In genomic region chr10:93247422-93247821, GRCm38 (mm10) we compare ENCODE assay signal across 15 mouse cellular contexts.
DNase-seq lines count a peak whose midpoint lies in the region; ATAC-seq and TF ChIP-seq lines count a peak whose summit lies in the region.
"Had no signal": no experiment of that assay in that cellular context is flagged by ENCODE, and none has a peak within 500 bp of the region (broad histone marks: within the 10 kb centered on the region; RNA-seq: fewer than 3 reads in every experiment).

No protein-coding gene starts in this region.

- H3K36me3 ChIP-seq in forebrain, postnatal 0 days (ENCODE audit: insufficient read depth), result peaks cover 15% of the 10 kb centered on the region; the same call in 1 of the 2 replicates
- peaks cover 15% of the 10 kb centered on the region for H3K36me3 ChIP-seq in forebrain, embryonic 13.5 days (ENCODE audit: poor library complexity, severe bottlenecking)
- peaks cover 15% of the 10 kb centered on the region; the same call in 1 of the 2 replicates for H3K36me3 ChIP-seq in heart, postnatal 0 days (replicated peaks; ENCODE audit: control insufficient read depth, insufficient read depth, low read length)
- peaks cover 12% of the 10 kb centered on the region for H3K36me3 ChIP-seq in lung, embryonic 16.5 days (ENCODE audit: control insufficient read depth, insufficient read depth, low read length)
- no peaks in the 10 kb centered on the region for H3K36me3 ChIP-seq in stomach, embryonic 16.5 days (ENCODE audit: control insufficient read depth, insufficient read depth, low read length)

- TF ChIP-seq CTCF in forebrain, postnatal 0 days (IDR thresholded peaks at IDR 0.05; ENCODE audit: low read depth), result no peak
- no peak for TF ChIP-seq CTCF in heart, postnatal 0 days (IDR thresholded peaks at IDR 0.05; ENCODE audit: low read depth)

- ATAC-seq in forebrain, postnatal 0 days, result peak; percentile 16; the same call in 1 of the 2 replicates
- ATAC-seq in forebrain, embryonic 13.5 days, result no peak
- ATAC-seq in heart, postnatal 0 days (ENCODE audit: insufficient read depth, low read depth), result no peak
- no peak for ATAC-seq in lung, embryonic 16.5 days (ENCODE audit: low read depth)
- no peak for ATAC-seq in stomach, embryonic 16.5 days (ENCODE audit: insufficient read depth, low FRiP score)
- ATAC-seq: hindbrain, postnatal 0 days had no signal

- H3K4me3 ChIP-seq in forebrain, postnatal 0 days (ENCODE audit: low read depth, low read length), result no peak overlapping the region
- no peak overlapping the region for H3K4me3 ChIP-seq in forebrain, embryonic 13.5 days
- H3K4me3 ChIP-seq in heart, postnatal 0 days (ENCODE audit: low read depth, low read length), result no peak overlapping the region
- no peak overlapping the region for H3K4me3 ChIP-seq in lung, embryonic 16.5 days (ENCODE audit: low read length)
- no peak overlapping the region for H3K4me3 ChIP-seq in stomach, embryonic 16.5 days (replicated peaks; ENCODE audit: low read length)
- H3K4me3 ChIP-seq: midbrain, embryonic 10.5 days had no signal

- no peak for TF ChIP-seq EP300 in heart, postnatal 0 days (IDR thresholded peaks at IDR 0.05; ENCODE audit: low read depth)

- no peaks in the 10 kb centered on the region for H3K27me3 ChIP-seq in forebrain, postnatal 0 days (ENCODE audit: insufficient read depth, low read length)
- H3K27me3 ChIP-seq in forebrain, embryonic 13.5 days, result no peaks in the 10 kb centered on the region
- no peaks in the 10 kb centered on the region for H3K27me3 ChIP-seq in heart, postnatal 0 days (ENCODE audit: control insufficient read depth, insufficient read depth, low read length)
- no peaks in the 10 kb centered on the region for H3K27me3 ChIP-seq in lung, embryonic 16.5 days (ENCODE audit: control insufficient read depth, insufficient read depth, low read depth, low read length)
- H3K27me3 ChIP-seq in stomach, embryonic 16.5 days (ENCODE audit: control insufficient read depth, insufficient read depth, low read length), result no peaks in the 10 kb centered on the region

- no peak overlapping the region for H3K4me2 ChIP-seq in forebrain, postnatal 0 days (ENCODE audit: low read depth)
- H3K4me2 ChIP-seq in forebrain, embryonic 13.5 days, result no peak overlapping the region
- no peak overlapping the region for H3K4me2 ChIP-seq in heart, postnatal 0 days (ENCODE audit: low read depth, low read length)
- H3K4me2 ChIP-seq in lung, embryonic 16.5 days (ENCODE audit: low read depth, low read length), result no peak overlapping the region
- no peak overlapping the region for H3K4me2 ChIP-seq in stomach, embryonic 16.5 days (ENCODE audit: low read depth, low read length)

- peaks cover 3% of the 10 kb centered on the region; the same call in 1 of the 2 replicates for H3K4me1 ChIP-seq in forebrain, postnatal 0 days (ENCODE audit: insufficient read depth)
- H3K4me1 ChIP-seq in forebrain, embryonic 13.5 days, result peaks cover 35% of the 10 kb centered on the region
- H3K4me1 ChIP-seq in heart, postnatal 0 days (ENCODE audit: control insufficient read depth, insufficient read depth), result peaks cover 25% of the 10 kb centered on the region
- peaks cover 14% of the 10 kb centered on the region for H3K4me1 ChIP-seq in lung, embryonic 16.5 days (replicated peaks; ENCODE audit: control insufficient read depth, insufficient read depth, low read length)
- peaks cover 33% of the 10 kb centered on the region for H3K4me1 ChIP-seq in stomach, embryonic 16.5 days (ENCODE audit: control insufficient read depth, insufficient read depth, low read length)

- H3K9ac ChIP-seq in forebrain, postnatal 0 days, result no peak overlapping the region
- H3K9ac ChIP-seq in forebrain, embryonic 13.5 days, result no peak overlapping the region
- H3K9ac ChIP-seq in heart, postnatal 0 days (replicated peaks; ENCODE audit: low read depth, low read length), result no peak overlapping the region
- no peak overlapping the region for H3K9ac ChIP-seq in lung, embryonic 16.5 days (ENCODE audit: low read length)
- no peak overlapping the region for H3K9ac ChIP-seq in stomach, embryonic 16.5 days (ENCODE audit: low read length)

- WGBS in forebrain, postnatal 0 days, result 79% methylated on average over 12 of the region's 12 CpGs
- 85% methylated on average over 12 of the region's 12 CpGs for WGBS in forebrain, embryonic 13.5 days
- 78% methylated on average over 12 of the region's 12 CpGs for WGBS in heart, postnatal 0 days
- WGBS in lung, embryonic 16.5 days, result 78% methylated on average over 12 of the region's 12 CpGs
- WGBS in stomach, embryonic 16.5 days, result 72% methylated on average over 12 of the region's 12 CpGs

- no peak overlapping the region for H3K27ac ChIP-seq in forebrain, postnatal 0 days (ENCODE audit: low read depth, low read length)
- H3K27ac ChIP-seq in forebrain, embryonic 13.5 days, result no peak overlapping the region
- peak overlapping the region; percentile 56 for H3K27ac ChIP-seq in heart, postnatal 0 days (ENCODE audit: low read depth)
- H3K27ac ChIP-seq in lung, embryonic 16.5 days (ENCODE audit: low read length), result peak overlapping the region; percentile 49
- H3K27ac ChIP-seq in stomach, embryonic 16.5 days (ENCODE audit: low read length), result 0 out of 2 replicates have a peak overlapping the region, but pooled peaks have one; percentile 41
- H3K27ac ChIP-seq: hindbrain, postnatal 0 days; midbrain, embryonic 10.5 days had no signal

- no peak for DNase-seq in forebrain, postnatal 0 days
- DNase-seq in heart, postnatal 0 days (ENCODE audit: low spot score), result no peak
- no peak for DNase-seq in heart, postnatal 25 days (ENCODE audit: low spot score)
- DNase-seq in lung, postnatal 14 days, result no peak
- DNase-seq in ovary, postnatal 10 days (ENCODE audit: low spot score), result no peak
- DNase-seq: adrenal gland, postnatal 25 days; kidney, postnatal 25 days; layer of hippocampus, postnatal 36 days; lung, postnatal 10 days; spleen, adult 18-20 months had no signal

- no peaks in the 10 kb centered on the region for H3K9me3 ChIP-seq in forebrain, postnatal 0 days (ENCODE audit: low read length)
- no peaks in the 10 kb centered on the region for H3K9me3 ChIP-seq in forebrain, embryonic 13.5 days (replicated peaks)
- H3K9me3 ChIP-seq in heart, postnatal 0 days (replicated peaks; ENCODE audit: control insufficient read depth, low read length), result no peaks in the 10 kb centered on the region
- H3K9me3 ChIP-seq in lung, embryonic 16.5 days (ENCODE audit: control insufficient read depth, low read length), result no peaks in the 10 kb centered on the region
- no peaks in the 10 kb centered on the region for H3K9me3 ChIP-seq in stomach, embryonic 16.5 days (replicated peaks; ENCODE audit: control insufficient read depth, low read length)
- H3K9me3 ChIP-seq: midbrain, embryonic 10.5 days had no signal

- intact Hi-C loops in heart, postnatal 25 days (cut with DNase I), result no loop called here

Comparison
In these comparisons a context has a peak if more than half of its experiments do, and no peak if none do; other contexts are left out.
1. H3K27ac ChIP-seq: peak in heart, postnatal 0 days (single experiment), lung, embryonic 16.5 days (single experiment) and stomach, embryonic 16.5 days (single experiment); none in forebrain, postnatal 0 days (single experiment) and forebrain, embryonic 13.5 days (single experiment).